Mouse (Mus musculus) heart, postnatal 10 days (tissue): Measurements from ENCODE around the gene 6430550D23Rik. TPM values are rescaled to one million over a fixed set of nuclear protein-coding genes. Genes with fewer than 3 reads are reported as not detected.
"Not testable (repeated sequence)": the region's sequence is repeated elsewhere in the genome, so short reads cannot be mapped to it uniquely, and the experiment has no call there.

ENCODE experiments used
- DNase-seq, 2 experiments: peaks; one replicate each; pipeline ENCODE4 v3.0.0; 2021
- intact Hi-C: fragments of 180-260 bp; cut with DNase I; formaldehyde crosslinking; loops from one replicate; pipeline ENCODE4 v1.15.1; 2025
- total RNA-seq, 2 experiments: library from RNA; stranded (reverse); gene quantifications; 2 replicates each; pipeline ENCODE4 v1.2.3; 2021

The 6430550D23Rik gene
- total RNA-seq, 2 experiments from 2014 or later = 0.27 to 0.74 TPM

- peak; percentile 93 to 94 for DNase-seq
- intact Hi-C loops = no loop called here
Observed at GRCm38 (mm10) chr2:155956134-155957059, 51.4 kb downstream of the 6430550D23Rik start, which contains the start of gene Cep250. Gene Cep250, plus strand, starts transcription at chr2:155956458.

DNA sequence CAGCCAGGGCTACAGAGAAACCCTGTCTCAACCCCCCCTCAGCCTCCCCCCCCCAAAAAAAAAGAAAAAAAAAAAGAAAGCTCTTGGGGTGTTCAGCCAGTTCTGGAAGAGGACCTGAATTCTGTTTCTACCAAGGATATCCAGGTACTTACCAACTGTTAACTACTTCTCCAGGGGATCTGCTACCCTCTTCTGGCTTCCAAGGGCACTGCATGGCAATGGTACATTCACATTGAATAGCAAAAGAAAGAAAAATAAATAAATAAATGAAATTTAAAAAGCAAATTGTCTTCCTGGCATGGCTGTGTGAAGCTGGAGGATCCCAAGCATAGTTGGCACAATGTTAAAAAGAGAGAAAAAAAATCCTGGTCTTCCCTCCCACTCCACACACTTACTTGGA is 55.8 kb downstream of the 6430550D23Rik start:
- intact Hi-C loops = no loop called here
- DNase-seq = peak; percentile 67 to 77

- DNase-seq = no peak
- intact Hi-C loops = no loop called here
Observed at GRCm38 (mm10) chr2:155949362-155949761, 58.4 kb downstream of the 6430550D23Rik start.

- DNase-seq = no peak
- intact Hi-C loops = no loop called here
Observed at GRCm38 (mm10) chr2:155947390-155948002, 60.3 kb downstream of the 6430550D23Rik start.

GRCm38 (mm10) chr2:155946499-155946898 is 61.3 kb downstream of the 6430550D23Rik start:
- no peak for DNase-seq
- intact Hi-C loops = loop anchor here (1.0 kb wide), 1 partner anchor 99 kb away; no protein-coding TSS in a partner anchor

GRCm38 (mm10) chr2:155946069-155946468 is 61.7 kb downstream of the 6430550D23Rik start:
- intact Hi-C loops = loop anchor here (1.0 kb wide), 1 partner anchor 99 kb away; no protein-coding TSS in a partner anchor
- DNase-seq = peak; percentile 69 to 85

DNA sequence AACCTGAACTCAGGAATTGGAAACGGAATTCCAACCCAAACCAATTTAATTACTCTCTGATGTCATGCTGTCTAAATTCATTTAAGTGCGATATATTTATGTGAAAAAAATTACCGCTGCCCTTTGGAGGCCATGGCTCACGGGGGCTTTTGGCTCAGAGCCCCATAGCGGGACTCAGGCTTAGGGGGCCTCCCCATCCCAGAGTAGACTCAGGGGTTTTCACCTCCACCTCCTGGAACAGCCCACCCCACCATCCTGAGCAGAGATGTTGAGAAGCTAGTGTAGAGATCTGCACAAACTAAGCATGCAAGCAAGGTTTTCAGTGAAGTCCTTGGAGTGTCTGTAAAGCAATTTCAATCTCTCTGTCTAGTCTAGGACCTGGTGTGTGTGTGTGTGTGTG is 62.2 kb downstream of the 6430550D23Rik start:
- intact Hi-C loops = no loop called here
- no peak for DNase-seq

GRCm38 (mm10) chr2:155945124-155945523 is 62.7 kb downstream of the 6430550D23Rik start, which contains the start of gene Gdf5:
Gene Gdf5, minus strand, starts transcription at chr2:155945367.
- DNase-seq = no peak
- intact Hi-C loops = no loop called here

GRCm38 (mm10) chr2:155944685-155945084 is 63.1 kb downstream of the 6430550D23Rik start:
- intact Hi-C loops = no loop called here

DNA sequence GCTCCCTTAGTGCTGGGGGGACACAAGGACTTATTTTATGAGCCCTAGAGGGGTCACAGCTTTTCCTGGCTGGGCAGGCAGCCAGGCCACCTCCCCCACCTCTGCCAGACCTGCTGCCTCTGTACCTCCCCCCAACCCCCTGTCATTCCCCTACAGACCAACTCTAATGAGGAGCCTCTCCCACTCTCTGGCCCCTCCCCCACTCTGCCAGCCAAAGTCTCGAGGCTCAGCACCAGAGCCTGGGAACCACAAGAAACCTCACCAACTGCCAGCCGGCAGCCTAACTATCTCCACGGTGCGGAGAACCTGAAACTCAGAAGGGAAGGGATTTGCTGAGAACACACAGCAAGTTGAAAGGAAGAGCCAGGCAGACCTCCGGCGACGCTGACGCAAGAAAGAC is 64.3 kb downstream of the 6430550D23Rik start:
- intact Hi-C loops = no loop called here
- no peak for DNase-seq

More at GRCm38 (mm10) chr2:155944685-155945084, 63.1 kb downstream of the 6430550D23Rik start:
- DNase-seq = no peak

DNA sequence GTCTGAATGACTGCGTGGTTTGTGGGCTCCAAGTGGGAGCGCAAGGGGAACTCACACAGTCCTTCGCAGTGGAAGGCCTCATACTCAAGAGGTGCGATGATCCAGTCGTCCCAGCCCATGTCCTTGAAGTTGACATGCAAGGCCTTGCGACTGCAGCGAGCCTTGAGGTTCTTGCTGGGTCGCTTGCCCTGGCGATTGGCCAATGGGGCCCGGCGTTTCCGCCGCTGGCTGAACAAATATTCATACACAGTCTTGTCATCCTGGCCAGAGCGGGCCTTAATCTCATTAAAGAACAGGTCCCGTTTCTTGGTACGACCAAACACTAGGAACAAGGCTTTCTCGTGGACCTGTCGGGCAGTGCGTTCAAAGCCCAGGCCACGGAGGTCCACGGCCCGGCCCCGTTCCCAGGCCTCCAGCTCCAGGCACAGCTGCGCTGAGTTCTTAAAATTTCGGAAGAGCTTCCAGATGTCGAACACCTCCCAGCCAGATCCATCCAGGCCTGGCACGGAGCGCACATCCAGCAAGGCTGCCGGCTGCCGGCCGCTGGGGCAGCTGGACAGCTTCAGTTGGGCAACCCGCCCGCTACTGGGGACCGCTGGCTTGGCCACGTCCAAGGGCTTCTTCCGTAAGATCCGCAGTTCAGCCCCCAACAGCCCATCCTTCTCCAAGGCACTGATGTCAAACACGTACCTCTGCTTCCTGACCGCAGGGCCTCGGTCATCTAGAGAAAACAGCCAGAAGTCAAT is 65.9 kb downstream of the 6430550D23Rik start:
- intact Hi-C loops = no loop called here
- DNase-seq = peak in 1 of 2 experiments; percentile 45

DNA sequence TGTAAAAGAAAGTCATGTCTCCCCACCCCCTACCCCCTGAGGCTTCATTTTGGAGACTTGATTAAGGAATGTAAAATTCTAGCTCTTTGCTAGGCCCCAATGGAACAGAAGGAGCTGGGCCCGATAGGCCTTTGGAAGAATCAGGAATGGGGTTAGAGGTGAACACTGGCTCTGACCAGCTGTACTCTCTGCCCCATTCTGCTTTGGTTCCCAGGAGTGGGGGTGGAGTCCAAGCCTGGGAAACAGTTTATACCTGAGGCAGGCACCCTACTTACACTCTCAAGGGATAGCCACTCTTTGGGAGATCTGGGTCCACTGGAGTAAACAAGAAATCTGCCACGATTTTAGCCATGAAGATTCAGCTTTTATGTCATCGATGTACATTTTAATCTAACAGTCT is 67.1 kb downstream of the 6430550D23Rik start, which contains the start of gene Gm15557:
Gene Gm15557 (plus strand): TSS at position 48 of the 400 bp plus-strand sequence.
- intact Hi-C loops = no loop called here
- DNase-seq = no peak

GRCm38 (mm10) chr2:155939897-155940529 is 67.8 kb downstream of the 6430550D23Rik start:
- DNase-seq = no peak
- intact Hi-C loops = loop anchor here (5.0 kb wide), 1 partner anchor 38 kb away; no protein-coding TSS in a partner anchor

DNA sequence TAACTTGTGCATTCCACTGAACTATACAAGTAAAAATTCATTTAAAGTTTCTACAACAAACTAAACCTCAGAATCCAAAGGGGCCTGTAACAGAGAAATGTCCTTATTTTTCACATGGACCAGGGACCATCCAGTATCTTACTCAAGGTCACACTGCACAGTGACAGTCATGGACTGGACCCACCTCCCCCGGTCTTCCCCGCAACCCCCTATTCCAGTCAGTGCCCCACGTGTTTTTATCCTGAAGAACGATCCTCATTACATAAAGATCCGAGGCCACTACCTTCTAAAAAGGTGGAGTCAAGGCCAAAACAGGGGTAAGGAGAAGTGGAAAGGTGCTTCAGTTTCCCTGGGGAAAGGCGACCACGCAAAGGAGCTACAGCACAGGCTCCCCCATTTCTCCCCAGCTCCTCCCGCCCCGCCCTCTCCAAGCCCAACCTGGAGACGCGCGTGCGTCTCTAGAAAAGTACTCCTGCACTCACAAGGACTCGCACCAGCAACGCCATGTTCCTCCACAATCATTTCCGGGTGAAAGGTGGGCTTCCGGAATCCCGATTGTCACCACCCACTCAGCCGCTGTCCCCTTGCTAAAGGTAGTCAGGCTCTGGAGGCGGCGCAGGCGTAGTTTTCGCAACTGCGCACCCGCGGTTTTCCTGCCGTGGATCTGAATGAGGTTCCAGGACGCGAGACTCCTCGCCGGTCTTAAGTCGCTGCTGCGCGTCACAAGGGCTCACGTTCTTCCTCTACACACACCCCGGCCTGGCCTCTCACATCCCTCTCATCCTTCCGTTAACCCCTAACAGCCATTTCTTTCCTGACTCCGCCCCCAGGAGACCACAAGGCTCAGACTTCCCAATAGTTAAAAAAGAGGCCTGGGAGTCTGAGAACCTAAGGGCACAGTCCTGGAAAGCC is 78.0 kb downstream of the 6430550D23Rik start, which contains the start of gene Uqcc1:
Gene Uqcc1 (minus strand): TSS at position 780 of the 912 bp plus-strand sequence.
- intact Hi-C loops = no loop called here
- DNase-seq = peak; percentile 95 to 97

DNA sequence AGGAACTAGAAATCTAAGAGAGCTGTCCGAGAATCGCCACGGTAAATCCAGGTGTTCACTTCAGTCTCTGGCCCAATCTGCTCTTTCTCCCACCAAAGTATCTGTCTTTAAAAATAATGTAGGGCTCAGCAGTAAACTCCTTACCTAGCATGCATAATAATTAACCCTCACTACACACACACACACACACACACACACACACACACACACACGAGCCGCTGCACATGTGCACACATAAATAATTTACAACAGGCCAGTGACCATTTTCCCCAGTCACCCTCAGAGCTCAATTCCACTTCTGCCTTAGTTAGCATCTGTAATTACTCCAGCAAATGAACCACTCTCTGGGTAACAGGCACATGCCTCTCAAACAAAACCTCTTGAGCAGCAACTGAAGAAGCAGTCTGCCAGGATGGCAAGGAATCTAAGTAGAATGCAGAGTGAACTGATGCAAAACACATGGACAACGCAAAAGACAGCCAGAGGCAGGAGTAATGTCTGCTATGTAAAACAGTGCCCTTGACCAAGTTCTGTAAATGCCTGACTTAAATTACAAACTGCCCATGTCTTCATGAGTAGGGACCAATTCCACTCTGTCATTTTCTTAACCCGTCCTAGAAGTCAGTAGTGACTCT is 78.9 kb downstream of the 6430550D23Rik start:
- DNase-seq = peak in 1 of 2 experiments; percentile 22
- intact Hi-C loops = no loop called here

GRCm38 (mm10) chr2:155925213-155925612 is 82.6 kb downstream of the 6430550D23Rik start:
- intact Hi-C loops, DNase-seq: not testable (repeated sequence)
